Mouse (Mus musculus) mouse embryonic stem cell (cell line): ENCODE data around the gene Sesn1.

Source experiments
- in situ Hi-C, 2 experiments: fragments of 300-500 bp; cut with MboI; formaldehyde crosslinking; loops; 1 replicate in 1 of 2; 3 replicates in 1 of 2; pipeline ENCODE4 v1.14.3; 2019 to 2020; ENCODE audit warnings: low sequenced_read_pairs in 2 of 2, low pct_unique_long_range_greater_than_20kb in 1 of 2, mixed read lengths in 1 of 2; ENCODE audit not compliant: unreplicated experiment in 1 of 2

Gene Sesn1

GRCm38 (mm10) chr10:41934633-41935475 lies 125.1 kb downstream of the Sesn1 start:
- in situ Hi-C loops = no loop called here

- in situ Hi-C loops = no loop called here
These were observed 125.7 kb downstream of the Sesn1 start for GRCm38 (mm10) chr10:41935476-41935829.

- in situ Hi-C loops = no loop called here
These were observed 126.4 kb downstream of the Sesn1 start for GRCm38 (mm10) chr10:41936100-41936499.

- in situ Hi-C loops = no loop called here
These were observed 127.4 kb downstream of the Sesn1 start for GRCm38 (mm10) chr10:41937176-41937575.

DNA sequence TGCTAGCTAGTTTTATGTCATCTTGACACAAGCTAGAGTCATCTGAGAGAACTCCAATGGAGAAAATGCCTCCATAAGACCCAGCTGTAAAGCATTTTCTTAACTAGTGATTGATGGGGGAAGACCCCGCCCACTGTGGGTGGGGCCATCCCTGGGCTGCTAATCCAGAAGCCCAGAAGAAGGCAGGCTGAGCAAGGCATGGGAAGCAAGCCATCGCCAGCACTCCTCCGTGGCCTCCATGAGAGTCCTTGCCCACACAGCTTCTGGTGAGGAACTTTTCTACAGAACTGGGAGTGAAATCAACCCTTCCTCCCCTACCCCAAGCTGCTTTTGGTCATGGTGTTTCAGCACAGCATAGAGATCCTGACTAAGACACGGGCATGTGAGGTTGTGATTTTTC lies 129.4 kb downstream of the Sesn1 start:
- in situ Hi-C loops = no loop called here

- in situ Hi-C loops = loop anchor here in 1 of 2 experiments (10.0 kb wide), 1 partner anchor 118 kb away; no protein-coding TSS in a partner anchor
These were observed 142.6 kb downstream of the Sesn1 start for GRCm38 (mm10) chr10:41952354-41952753.

DNA sequence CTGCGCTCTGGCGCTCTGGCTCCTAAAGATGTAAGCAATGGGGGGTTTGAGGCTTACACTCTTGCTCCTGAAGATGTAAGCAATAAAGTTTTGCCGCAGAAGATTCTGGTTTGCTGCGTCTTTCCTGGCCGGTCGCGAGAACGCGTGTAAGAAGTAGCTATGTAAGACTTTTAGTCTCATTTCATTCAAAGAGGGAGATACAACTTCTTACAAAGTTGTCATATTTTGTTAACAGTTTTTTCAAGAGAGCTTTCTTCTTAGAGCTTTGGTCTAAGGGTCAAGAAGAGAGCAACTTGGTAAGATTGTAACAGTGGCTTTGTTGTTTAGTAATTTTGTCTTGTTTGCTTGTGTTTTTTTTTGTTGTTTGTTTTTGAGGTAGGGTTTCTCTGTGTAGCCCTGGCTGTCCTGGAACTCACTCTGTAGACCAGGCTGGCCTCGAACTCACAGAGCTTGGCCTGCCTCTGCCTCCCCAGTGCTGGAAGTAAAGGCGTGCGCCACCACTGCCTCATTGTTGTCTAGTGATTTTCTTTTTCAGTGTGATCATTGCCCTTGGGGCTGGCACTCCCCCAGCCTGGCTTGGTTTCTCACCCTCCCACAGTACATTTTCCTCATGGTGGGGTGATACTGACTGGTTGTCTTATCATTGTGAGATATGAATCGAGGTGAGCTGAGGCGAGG lies 143.3 kb downstream of the Sesn1 start:
- in situ Hi-C loops = loop anchor here in 1 of 2 experiments (10.0 kb wide), 1 partner anchor 118 kb away; no protein-coding TSS in a partner anchor

GRCm38 (mm10) chr10:41953528-41953864 lies 143.8 kb downstream of the Sesn1 start:
- in situ Hi-C loops = loop anchor here in 1 of 2 experiments (10.0 kb wide), 1 partner anchor 119 kb away; no protein-coding TSS in a partner anchor

DNA sequence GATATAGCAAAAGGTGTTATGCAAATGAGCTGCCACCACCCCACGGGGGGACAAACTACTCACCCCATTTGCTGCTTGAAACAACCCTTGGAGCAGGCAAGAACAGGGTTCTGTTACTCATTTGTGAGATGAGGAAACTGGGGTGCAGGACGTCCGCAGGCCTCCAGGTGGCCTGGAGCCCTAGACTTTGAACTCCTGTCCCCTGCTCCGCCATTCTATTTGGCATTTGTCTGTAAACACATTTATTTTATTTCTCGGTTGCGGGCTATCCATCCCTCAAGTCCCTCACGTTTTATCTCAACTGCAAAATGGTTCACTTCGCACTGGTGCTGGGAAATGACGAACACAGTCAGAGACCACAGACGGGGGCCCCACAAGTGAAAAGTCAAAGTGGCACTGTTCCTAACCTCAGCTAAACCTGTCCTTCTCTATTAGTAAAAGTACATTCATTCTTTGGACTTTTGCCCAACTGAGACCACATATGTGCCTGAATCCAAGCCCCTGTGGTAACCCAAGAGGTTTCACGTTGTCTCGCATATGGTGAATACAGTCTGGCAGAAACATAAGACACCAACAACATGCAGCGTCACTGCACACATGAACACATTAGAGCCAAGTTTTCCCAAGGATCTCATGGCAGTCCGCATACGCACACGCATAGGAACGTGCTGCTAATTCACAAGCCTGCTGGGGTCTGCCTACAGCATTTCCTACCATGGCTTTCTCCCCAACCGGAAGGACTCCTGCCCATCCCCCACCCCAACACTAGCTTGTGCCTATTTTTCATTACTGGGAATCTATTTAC lies 147.9 kb downstream of the Sesn1 start:
- in situ Hi-C loops = loop anchor here in 1 of 2 experiments (10.0 kb wide), 1 partner anchor 123 kb away; no protein-coding TSS in a partner anchor
